Mouse (Mus musculus): ENCODE measurements around the gene Acadvl.

Gene Acadvl

GRCm38 (mm10) chr11:70005521-70005920 is 9.7 kb downstream of the Acadvl start:
- DNase-seq (ENCODE audit: extremely low read depth, low read depth, low spot score): no peak

GRCm38 (mm10) chr11:70002471-70002870 is 12.7 kb downstream of the Acadvl start:
- no peak for DNase-seq (ENCODE audit: extremely low read depth, low read depth, low spot score)

- no peak for DNase-seq (ENCODE audit: extremely low read depth, low read depth, low spot score)
These were observed 13.3 kb downstream of the Acadvl start for GRCm38 (mm10) chr11:70001865-70002264.

GRCm38 (mm10) chr11:70001159-70001558 is 14.1 kb downstream of the Acadvl start:
- no peak for DNase-seq (ENCODE audit: extremely low read depth, low read depth, low spot score)

- peak; percentile 72 for DNase-seq (ENCODE audit: extremely low read depth, low read depth, low spot score)
These were observed 14.8 kb downstream of the Acadvl start, which contains the start of gene Dvl2 for GRCm38 (mm10) chr11:70000396-70000898. Gene Dvl2, plus strand, starts transcription at chr11:70000595.

- no peak for DNase-seq (ENCODE audit: extremely low read depth, low read depth, low spot score)
These were observed 15.5 kb downstream of the Acadvl start for GRCm38 (mm10) chr11:69999666-70000065.

GRCm38 (mm10) chr11:69998567-69999491 is 16.4 kb downstream of the Acadvl start:
- no peak for DNase-seq (ENCODE audit: extremely low read depth, low read depth, low spot score)

- no peak for DNase-seq (ENCODE audit: extremely low read depth, low read depth, low spot score)
These were observed 18.1 kb downstream of the Acadvl start for GRCm38 (mm10) chr11:69997070-69997509.

- no peak for DNase-seq (ENCODE audit: extremely low read depth, low read depth, low spot score)
These were observed 18.8 kb downstream of the Acadvl start for GRCm38 (mm10) chr11:69996161-69997061.

GRCm38 (mm10) chr11:69995391-69995960 is 19.7 kb downstream of the Acadvl start, which contains the start of gene Phf23:
Gene Phf23, plus strand, starts transcription at chr11:69995777.
- DNase-seq (ENCODE audit: extremely low read depth, low read depth, low spot score): peak; percentile 93

GRCm38 (mm10) chr11:69994401-69995090 is 20.7 kb downstream of the Acadvl start:
- DNase-seq (ENCODE audit: extremely low read depth, low read depth, low spot score): no peak

- no peak for DNase-seq (ENCODE audit: extremely low read depth, low read depth, low spot score)
These were observed 22.3 kb downstream of the Acadvl start for GRCm38 (mm10) chr11:69992932-69993331.

- DNase-seq (ENCODE audit: extremely low read depth, low read depth, low spot score): peak; percentile 34
These were observed 22.8 kb downstream of the Acadvl start for GRCm38 (mm10) chr11:69992396-69992795.

GRCm38 (mm10) chr11:69991711-69992110 is 23.5 kb downstream of the Acadvl start:
- no peak for DNase-seq (ENCODE audit: extremely low read depth, low read depth, low spot score)

- DNase-seq (ENCODE audit: extremely low read depth, low read depth, low spot score): peak; percentile 80
These were observed 24.1 kb downstream of the Acadvl start, which contains the start of gene Gabarap for GRCm38 (mm10) chr11:69990850-69991691. Gene Gabarap, plus strand, starts transcription at chr11:69991143.

GRCm38 (mm10) chr11:69989949-69990348 is 25.3 kb downstream of the Acadvl start:
- DNase-seq (ENCODE audit: extremely low read depth, low read depth, low spot score): no peak

- no peak for DNase-seq (ENCODE audit: extremely low read depth, low read depth, low spot score)
These were observed 30.8 kb downstream of the Acadvl start for GRCm38 (mm10) chr11:69984431-69984830.

- DNase-seq (ENCODE audit: extremely low read depth, low read depth, low spot score): no peak
These were observed 31.8 kb downstream of the Acadvl start for GRCm38 (mm10) chr11:69983377-69983776.

- no peak for DNase-seq (ENCODE audit: extremely low read depth, low read depth, low spot score)
These were observed 32.3 kb downstream of the Acadvl start for GRCm38 (mm10) chr11:69982877-69983276.

Measured in fat pad, adult 2 months (tissue).